Mouse (Mus musculus) liver, adult 10 weeks (tissue): ENCODE results near the gene Hsp90b1. TPM values are rescaled to one million over a fixed set of nuclear protein-coding genes. Genes with fewer than 3 reads are reported as not detected.

ENCODE experiments used
- polyA plus RNA-seq: library from polyadenylated mRNA; stranded (reverse); fragments of 350-450 nt; fragmentation: Illumina TruSeq; extraction: RNeasy Lipid Tissue Mini Kit (QIAGEN cat#74804); gene quantifications from one replicate; pipeline ENCODE4 v1.2.3, GENCODE M21; 2014; ENCODE audit warnings: low read depth, low replicate concordance

Hsp90b1 gene
- polyA plus RNA-seq = 1,625 TPM

DNA sequence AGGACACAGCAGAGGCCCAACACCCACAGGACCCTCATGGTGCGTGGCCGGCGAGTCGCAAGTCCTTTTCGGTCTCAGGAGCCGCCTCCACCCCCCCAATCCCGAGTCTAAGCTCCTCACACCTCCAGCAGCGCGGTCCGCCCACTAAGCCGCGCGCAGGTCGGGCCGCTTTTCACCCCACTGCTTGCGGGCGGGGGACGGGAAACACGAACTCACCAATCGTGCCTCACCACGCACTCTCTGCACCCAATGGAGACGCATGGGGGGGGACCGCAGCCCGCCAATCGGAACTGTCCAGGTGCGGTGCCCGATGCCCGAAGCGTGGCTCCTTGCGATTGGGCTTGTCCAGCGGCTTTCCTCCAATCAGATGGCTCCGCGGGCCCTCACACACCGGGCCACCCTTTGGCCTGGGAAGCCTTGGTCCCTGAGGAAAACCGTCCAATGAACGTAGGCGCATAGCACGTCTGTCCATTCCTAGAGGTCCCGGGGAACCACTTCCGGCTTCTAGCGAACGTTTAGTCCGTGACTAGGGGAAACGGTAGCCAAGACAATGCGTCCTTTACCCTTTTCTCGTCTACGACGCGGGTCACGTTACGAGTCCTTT, at the start of gene Hsp90b1, which contains the start of gene Ttc41:
TSS of gene Hsp90b1 (minus strand) at position 192 of the 604 bp plus-strand sequence.
TSS of gene Ttc41 (plus strand) at position 494 of the 604 bp plus-strand sequence.

Other genes starting within 250 kb of the Hsp90b1 start
- 0.19 TPM for gene Syn3, start 206.6 kb downstream of the Hsp90b1 start, polyA plus RNA-seq
- gene Ttc41, start 302 bp upstream of the Hsp90b1 start, polyA plus RNA-seq = 4.0 TPM
- gene Gm49358, start 58.5 kb upstream of the Hsp90b1 start, polyA plus RNA-seq = 0.66 TPM
- gene Nt5dc3, start 73.5 kb upstream of the Hsp90b1 start, polyA plus RNA-seq = 4.0 TPM